Mouse (Mus musculus): ENCODE results near the gene Vmn1r10.

GRCm38 (mm10) chr6:57106358-57106757 is 2.9 kb upstream of the Vmn1r10 start:
- TF ChIP-seq CTCF (IDR thresholded peaks at IDR 0.05; ENCODE audit: borderline replicate concordance, control insufficient read depth, extremely low read depth, insufficient read depth, low read length, poor library complexity) (no peak), POLR2A (IDR thresholded peaks at IDR 0.05; ENCODE audit: control insufficient read depth, extremely low read depth, insufficient read depth, low read length, poor library complexity) (no peak)

Measured in thymus, adult 2 months (tissue).